Mouse (Mus musculus) liver, embryonic 11.5 days (tissue): ENCODE measurements around the gene Slc9a3r2. TPM values are rescaled to one million over a fixed set of nuclear protein-coding genes. Genes with fewer than 3 reads are reported as not detected.

Experiments
- ATAC-seq: fragments of 200-750 bp; cut with Nextera tagmentation; replicated peaks from 2 replicates; pipeline ENCODE4 v1.8.0; 2017; ENCODE audit warnings: moderate number of reproducible peaks, mild to moderate bottlenecking, moderate TSS enrichment, moderate library complexity; ENCODE audit not compliant: low FRiP score
- DNase-seq: peaks from one replicate; pipeline ENCODE4 v3.0.0-alpha.2; 2017; ENCODE audit warnings: low spot score
- H3K27ac ChIP-seq: fragments of 300-500 bp; sonication (generic); 2 replicates; pipeline ENCODE4 v1.5.1; 2014; ENCODE audit warnings: mild to moderate bottlenecking, low read depth, low read length, control low read depth
- H3K27me3 ChIP-seq: fragments of 300-500 bp; sonication (generic); replicated peaks from 2 replicates; pipeline ENCODE4 v1.6.1; 2014; ENCODE audit warnings: low read length, mixed read lengths; ENCODE audit not compliant: control insufficient read depth, insufficient read depth
- H3K36me3 ChIP-seq: fragments of 300-500 bp; sonication (generic); 2 replicates; pipeline ENCODE4 v1.6.1; 2014; ENCODE audit warnings: mild to moderate bottlenecking, low read length, moderate library complexity, mixed read lengths; ENCODE audit not compliant: control insufficient read depth, insufficient read depth
- H3K4me1 ChIP-seq: fragments of 300-500 bp; sonication (generic); replicated peaks from 2 replicates; pipeline ENCODE4 v1.6.1; 2014; ENCODE audit warnings: low read length, mixed read lengths; ENCODE audit not compliant: control insufficient read depth, insufficient read depth
- H3K4me2 ChIP-seq: fragments of 300-500 bp; sonication (generic); 2 replicates; pipeline ENCODE4 v1.6.1; 2014; ENCODE audit warnings: mild to moderate bottlenecking, control low read depth, moderate library complexity
- H3K4me3 ChIP-seq: fragments of 300-500 bp; sonication (generic); 2 replicates; pipeline ENCODE4 v1.5.1; 2014; ENCODE audit warnings: low read depth, low read length, control low read depth
- H3K9ac ChIP-seq: fragments of 300-500 bp; sonication (generic); 2 replicates; pipeline ENCODE4 v1.6.1; 2014; ENCODE audit warnings: low read depth, low read length, control low read depth
- H3K9me3 ChIP-seq: fragments of 300-500 bp; sonication (generic); 2 replicates; pipeline ENCODE4 v1.6.1; 2016; ENCODE audit warnings: low read length, inconsistent platforms, mixed read lengths; ENCODE audit not compliant: control insufficient read depth
- WGBS: fragments of 180-500 bp; shearing (Covaris S2); extraction: QIAGEN DNeasy Blood & Tissue Kit; methylation state at CpG from one replicate; pipeline ENCODE4 v1.1.7; 2014; 5-methylcytosine and 5-hydroxymethylcytosine counted together
- polyA plus RNA-seq: library from polyadenylated mRNA; unstranded; fragments of >200 nt; fragmentation: Nextera tagmentation; extraction: Ambion mirVana; gene quantifications from 2 replicates; pipeline ENCODE4 v1.2.1, GENCODE M21; 2014

Slc9a3r2 gene
- polyA plus RNA-seq, 1 experiment from 2014 or later: 23.6 TPM

GRCm38 (mm10) chr17:24651835-24652234, 1.7 kb upstream of the Slc9a3r2 start:
- Histone ChIP-seq H3K27ac (no peak overlapping the region), H3K9ac (no peak overlapping the region), H3K36me3 (no peaks in the 10 kb centered on the region), H3K4me2 (no peak overlapping the region), H3K4me3 (no peak overlapping the region), H3K9me3 (no peaks in the 10 kb centered on the region), H3K4me1 (peaks cover 14% of the 10 kb centered on the region), H3K27me3 (peaks cover 34% of the 10 kb centered on the region)
- 46% methylated on average over 3 of the region's 3 CpGs for WGBS
- no peak for ATAC-seq
- DNase-seq: no peak

- Histone ChIP-seq H3K36me3 (no peaks in the 10 kb centered on the region), H3K4me3 (no peak overlapping the region; the same call in 1 of the 2 replicates), H3K4me1 (peaks cover 19% of the 10 kb centered on the region), H3K9me3 (no peaks in the 10 kb centered on the region), H3K9ac (no peak overlapping the region), H3K27ac (no peak overlapping the region), H3K27me3 (peaks cover 29% of the 10 kb centered on the region), H3K4me2 (peak overlapping the region; percentile 97)
- ATAC-seq: no peak
- DNase-seq: no peak
- 70% methylated on average over 4 of the region's 4 CpGs for WGBS
Observed at GRCm38 (mm10) chr17:24650766-24651165, 639 bp upstream of the Slc9a3r2 start.

GRCm38 (mm10) chr17:24649581-24650069, 502 bp downstream of the Slc9a3r2 start:
- WGBS: under 1% methylated on average over 35 of the region's 35 CpGs
- Histone ChIP-seq H3K27ac (no peak overlapping the region), H3K9ac (peak overlapping the region; percentile 77), H3K36me3 (no peaks in the 10 kb centered on the region), H3K27me3 (peaks cover 29% of the 10 kb centered on the region), H3K4me3 (peak overlapping the region; percentile 71), H3K9me3 (no peaks in the 10 kb centered on the region), H3K4me2 (peak overlapping the region; percentile 97), H3K4me1 (peaks cover 29% of the 10 kb centered on the region)
- ATAC-seq: peak; percentile 52; the same call in 1 of the 2 replicates
- DNase-seq: no peak

GRCm38 (mm10) chr17:24648731-24649377, 1.3 kb downstream of the Slc9a3r2 start:
- DNase-seq (no peak), ATAC-seq (no peak)
- H3K4me1 ChIP-seq: peaks cover 37% of the 10 kb centered on the region
- no peaks in the 10 kb centered on the region for H3K36me3 ChIP-seq
- H3K4me2 ChIP-seq: peak overlapping the region; percentile 97
- H3K27ac ChIP-seq: no peak overlapping the region
- H3K27me3 ChIP-seq: peaks cover 29% of the 10 kb centered on the region
- H3K9ac ChIP-seq: no peak overlapping the region
- no peaks in the 10 kb centered on the region for H3K9me3 ChIP-seq
- peak overlapping the region; percentile 71 for H3K4me3 ChIP-seq
- 69% methylated on average over 10 of the region's 10 CpGs for WGBS

- Histone ChIP-seq H3K4me3 (no peak overlapping the region), H3K9ac (no peak overlapping the region), H3K27ac (peak overlapping the region; percentile 38; the same call in 1 of the 2 replicates), H3K4me2 (no peak overlapping the region), H3K4me1 (peaks cover 40% of the 10 kb centered on the region), H3K9me3 (no peaks in the 10 kb centered on the region), H3K36me3 (no peaks in the 10 kb centered on the region), H3K27me3 (peaks cover 29% of the 10 kb centered on the region)
- 79% methylated on average over 11 of the region's 11 CpGs for WGBS
- ATAC-seq: no peak
- DNase-seq: no peak
Observed at GRCm38 (mm10) chr17:24647493-24647892, 2.6 kb downstream of the Slc9a3r2 start.

GRCm38 (mm10) chr17:24646381-24646780, 3.7 kb downstream of the Slc9a3r2 start:
- ATAC-seq (no peak), DNase-seq (no peak)
- Histone ChIP-seq H3K9ac (no peak overlapping the region), H3K4me2 (no peak overlapping the region), H3K36me3 (no peaks in the 10 kb centered on the region), H3K9me3 (no peaks in the 10 kb centered on the region), H3K27me3 (peaks cover 25% of the 10 kb centered on the region), H3K27ac (no peak overlapping the region), H3K4me3 (no peak overlapping the region), H3K4me1 (peaks cover 40% of the 10 kb centered on the region)
- 77% methylated on average over 4 of the region's 4 CpGs for WGBS

GRCm38 (mm10) chr17:24645916-24646315, 4.2 kb downstream of the Slc9a3r2 start:
- ATAC-seq: no peak
- Histone ChIP-seq H3K27me3 (peaks cover 21% of the 10 kb centered on the region), H3K9ac (no peak overlapping the region), H3K4me1 (peaks cover 40% of the 10 kb centered on the region), H3K4me2 (no peak overlapping the region), H3K9me3 (no peaks in the 10 kb centered on the region), H3K36me3 (peaks cover 1% of the 10 kb centered on the region; the same call in 1 of the 2 replicates), H3K4me3 (no peak overlapping the region), H3K27ac (no peak overlapping the region)
- WGBS: 47% methylated on average over 3 of the region's 3 CpGs
- no peak for DNase-seq

- 0 out of 2 replicates have a peak overlapping the region, but pooled peaks have one; percentile 5 for H3K4me3 ChIP-seq
- no peak overlapping the region; the same call in 1 of the 2 replicates for H3K9ac ChIP-seq
- DNase-seq (no peak), ATAC-seq (peak; percentile 47; the same call in 1 of the 2 replicates)
- peaks cover 2% of the 10 kb centered on the region; the same call in 1 of the 2 replicates for H3K36me3 ChIP-seq
- peaks cover 14% of the 10 kb centered on the region for H3K27me3 ChIP-seq
- peaks cover 35% of the 10 kb centered on the region for H3K4me1 ChIP-seq
- WGBS: 52% methylated on average over 8 of the region's 9 CpGs
- H3K4me2 ChIP-seq: peak overlapping the region; percentile 16
- H3K9me3 ChIP-seq: no peaks in the 10 kb centered on the region
- peak overlapping the region; percentile 58 for H3K27ac ChIP-seq
Observed at GRCm38 (mm10) chr17:24644875-24645721, 5.0 kb downstream of the Slc9a3r2 start.
